Mouse (Mus musculus): ENCODE results near the gene Med16. TPM values are rescaled to one million over a fixed set of nuclear protein-coding genes. Genes with fewer than 3 reads are reported as not detected.
A peak's percentile ranks its signal among the peaks of the same experiment; 100 is the strongest.

Med16 gene
- total and polyA plus RNA-seq, 2 experiments from 2014 or later: 55.3 to 79.6 TPM

GRCm38 (mm10) chr10:79920056-79920890 is 11.6 kb upstream of the Med16 start:
- peak overlapping the region; percentile 47 for H3K4me2 ChIP-seq (ENCODE audit: low read depth, low read length, poor library complexity, severe bottlenecking)
- H3K27ac ChIP-seq (ENCODE audit: low read depth, low read length): no peak overlapping the region
- H3K4me3 ChIP-seq (ENCODE audit: low read depth, low read length): peak overlapping the region; percentile 37
- TF ChIP-seq CTCF (IDR thresholded peaks at IDR 0.05): no peak
- peaks cover 50% of the 10 kb centered on the region for H3K27me3 ChIP-seq (ENCODE audit: insufficient read depth, low read length)
- no peaks in the 10 kb centered on the region for H3K36me3 ChIP-seq (ENCODE audit: insufficient read depth, low read length)
- WGBS: 17% methylated on average over 26 of the region's 26 CpGs
- H3K4me1 ChIP-seq (ENCODE audit: insufficient read depth, low read length): peaks cover 13% of the 10 kb centered on the region
- H3K9me3 ChIP-seq (ENCODE audit: low read length): no peaks in the 10 kb centered on the region
- no peak for DNase-seq (ENCODE audit: low spot score)
- ATAC-seq (ENCODE audit: low FRiP score): peak; percentile 9; the same call in 1 of the 2 replicates
- H3K9ac ChIP-seq (replicated peaks; ENCODE audit: low read length, poor library complexity, severe bottlenecking): no peak overlapping the region

GRCm38 (mm10) chr10:79919251-79919849 is 10.6 kb upstream of the Med16 start:
- Histone ChIP-seq H3K9ac (replicated peaks; ENCODE audit: low read length, poor library complexity, severe bottlenecking) (no peak overlapping the region), H3K4me1 (ENCODE audit: insufficient read depth, low read length) (peaks cover 17% of the 10 kb centered on the region), H3K27me3 (ENCODE audit: insufficient read depth, low read length) (peaks cover 50% of the 10 kb centered on the region), H3K9me3 (ENCODE audit: low read length) (no peaks in the 10 kb centered on the region), H3K4me2 (ENCODE audit: low read depth, low read length, poor library complexity, severe bottlenecking) (0 out of 2 replicates have a peak overlapping the region, but pooled peaks have one; percentile 20), H3K4me3 (ENCODE audit: low read depth, low read length) (no peak overlapping the region), H3K36me3 (ENCODE audit: insufficient read depth, low read length) (no peaks in the 10 kb centered on the region), H3K27ac (ENCODE audit: low read depth, low read length) (no peak overlapping the region)
- WGBS: 5% methylated on average over 21 of the region's 21 CpGs
- no peak for DNase-seq (ENCODE audit: low spot score)
- no peak for ATAC-seq (ENCODE audit: low FRiP score)
- TF ChIP-seq CTCF (IDR thresholded peaks at IDR 0.05): no peak

- Histone ChIP-seq H3K9ac (replicated peaks; ENCODE audit: low read length, poor library complexity, severe bottlenecking) (no peak overlapping the region), H3K36me3 (ENCODE audit: insufficient read depth, low read length) (no peaks in the 10 kb centered on the region), H3K4me1 (ENCODE audit: insufficient read depth, low read length) (peaks cover 18% of the 10 kb centered on the region), H3K9me3 (ENCODE audit: low read length) (no peaks in the 10 kb centered on the region), H3K4me2 (ENCODE audit: low read depth, low read length, poor library complexity, severe bottlenecking) (no peak overlapping the region; the same call in 1 of the 2 replicates), H3K27me3 (ENCODE audit: insufficient read depth, low read length) (peaks cover 48% of the 10 kb centered on the region), H3K4me3 (ENCODE audit: low read depth, low read length) (no peak overlapping the region; the same call in 1 of the 2 replicates), H3K27ac (ENCODE audit: low read depth, low read length) (no peak overlapping the region)
- TF ChIP-seq CTCF (IDR thresholded peaks at IDR 0.05): no peak
- ATAC-seq (ENCODE audit: low FRiP score): no peak
- WGBS: 6% methylated on average over 35 of the region's 35 CpGs
- DNase-seq (ENCODE audit: low spot score): no peak
Measured at GRCm38 (mm10) chr10:79918231-79919078, 9.7 kb upstream of the Med16 start.

- H3K36me3 ChIP-seq (ENCODE audit: insufficient read depth, low read length): no peaks in the 10 kb centered on the region
- no peak for DNase-seq (ENCODE audit: low spot score)
- peak overlapping the region; percentile 86; the same call in 1 of the 2 replicates for H3K9ac ChIP-seq (replicated peaks; ENCODE audit: low read length, poor library complexity, severe bottlenecking)
- H3K27ac ChIP-seq (ENCODE audit: low read depth, low read length): no peak overlapping the region
- no peaks in the 10 kb centered on the region for H3K9me3 ChIP-seq (ENCODE audit: low read length)
- H3K4me2 ChIP-seq (ENCODE audit: low read depth, low read length, poor library complexity, severe bottlenecking): peak overlapping the region; percentile 95
- H3K27me3 ChIP-seq (ENCODE audit: insufficient read depth, low read length): peaks cover 39% of the 10 kb centered on the region
- H3K4me1 ChIP-seq (ENCODE audit: insufficient read depth, low read length): peaks cover 18% of the 10 kb centered on the region
- TF ChIP-seq CTCF (IDR thresholded peaks at IDR 0.05): no peak
- ATAC-seq (ENCODE audit: low FRiP score): no peak
- H3K4me3 ChIP-seq (ENCODE audit: low read depth, low read length): peak overlapping the region; percentile 59
- WGBS: 63% methylated on average over 5 of the region's 5 CpGs
Measured at GRCm38 (mm10) chr10:79917532-79918100, 8.9 kb upstream of the Med16 start.

- peak within 1 kb of the TSS; percentile 59 for H3K4me3 ChIP-seq (ENCODE audit: low read depth, low read length)
- H3K27me3 ChIP-seq (ENCODE audit: insufficient read depth, low read length): peaks cover 33% of the 10 kb centered on the region
- peak within 1 kb of the TSS; percentile 70 for H3K27ac ChIP-seq (ENCODE audit: low read depth, low read length)
- peak within 1 kb of the TSS; percentile 95 for H3K4me2 ChIP-seq (ENCODE audit: low read depth, low read length, poor library complexity, severe bottlenecking)
- H3K4me1 ChIP-seq (ENCODE audit: insufficient read depth, low read length): peaks cover 18% of the 10 kb centered on the region
- TF ChIP-seq CTCF (IDR thresholded peaks at IDR 0.05): no peak
- peak within 1 kb of the TSS; percentile 86 for H3K9ac ChIP-seq (replicated peaks; ENCODE audit: low read length, poor library complexity, severe bottlenecking)
- 2% methylated on average over 42 of the region's 42 CpGs for WGBS
- DNase-seq (ENCODE audit: low spot score) (peak; percentile 80), ATAC-seq (ENCODE audit: low FRiP score) (peak; percentile 70)
- peaks cover 6% of the 10 kb centered on the region; the same call in 1 of the 2 replicates for H3K36me3 ChIP-seq (ENCODE audit: insufficient read depth, low read length)
- no peaks in the 10 kb centered on the region for H3K9me3 ChIP-seq (ENCODE audit: low read length)
Measured at GRCm38 (mm10) chr10:79916808-79917531, 8.2 kb upstream of the Med16 start, which contains the start of gene Kiss1r. Kiss1r (plus strand) TSS chr10:79916971.
